Mouse (Mus musculus) embryonic facial prominence, embryonic 11.5 days (tissue): ENCODE results near the gene Nol4l. TPM values are rescaled to one million over a fixed set of nuclear protein-coding genes. Genes with fewer than 3 reads are reported as not detected.

Experiments used
- ATAC-seq: fragments of 200-750 bp; cut with Nextera tagmentation; replicated peaks from 2 replicates; pipeline ENCODE4 v1.8.0; 2017; ENCODE audit warnings: low read depth; ENCODE audit not compliant: insufficient number of reproducible peaks, low FRiP score, low TSS enrichment
- DNase-seq: peaks from one replicate; pipeline ENCODE4 v3.0.0-alpha.2; 2015; ENCODE audit warnings: low spot score
- H3K27ac ChIP-seq: fragments of 300-500 bp; sonication (generic); replicated peaks from 2 replicates; pipeline ENCODE4 v1.5.1; 2014; ENCODE audit warnings: mild to moderate bottlenecking, low read depth, low read length, control low read depth
- H3K27me3 ChIP-seq: fragments of 300-500 bp; sonication (generic); 2 replicates; pipeline ENCODE4 v1.6.1; 2014; ENCODE audit warnings: mild to moderate bottlenecking, low read length, moderate library complexity, mixed read lengths; ENCODE audit not compliant: control insufficient read depth, insufficient read depth
- H3K36me3 ChIP-seq: fragments of 300-500 bp; sonication (generic); replicated peaks from 2 replicates; pipeline ENCODE4 v1.6.1; 2014; ENCODE audit warnings: low read depth, mild to moderate bottlenecking, low read length, moderate library complexity, mixed read lengths; ENCODE audit not compliant: control insufficient read depth, insufficient read depth
- H3K4me1 ChIP-seq: fragments of 300-500 bp; sonication (generic); 2 replicates; pipeline ENCODE4 v1.6.1; 2014; ENCODE audit warnings: low read length, mixed read lengths; ENCODE audit not compliant: control insufficient read depth, insufficient read depth
- H3K4me2 ChIP-seq: fragments of 300-500 bp; sonication (generic); 2 replicates; pipeline ENCODE4 v1.6.1; 2014; ENCODE audit warnings: low read depth, mild to moderate bottlenecking, control low read depth, low read length, moderate library complexity
- H3K4me3 ChIP-seq: fragments of 300-500 bp; sonication (generic); 2 replicates; pipeline ENCODE4 v1.5.1; 2014; ENCODE audit warnings: low read depth, low read length, control low read depth
- H3K9ac ChIP-seq: fragments of 300-500 bp; sonication (generic); replicated peaks from 2 replicates; pipeline ENCODE4 v1.6.1; 2014; ENCODE audit warnings: mild to moderate bottlenecking, control low read depth, low read length
- H3K9me3 ChIP-seq: fragments of 300-500 bp; sonication (generic); replicated peaks from 2 replicates; pipeline ENCODE4 v1.6.1; 2016; ENCODE audit warnings: mild to moderate bottlenecking, low read length, inconsistent platforms, mixed read lengths; ENCODE audit not compliant: control insufficient read depth
- WGBS: fragments of 180-500 bp; shearing (Covaris S2); extraction: QIAGEN DNeasy Blood & Tissue Kit; methylation state at CpG from one replicate; pipeline ENCODE4 v1.1.7; 2014; 5-methylcytosine and 5-hydroxymethylcytosine counted together
- polyA plus RNA-seq: library from polyadenylated mRNA; unstranded; fragments of >200 nt; fragmentation: Nextera tagmentation; extraction: Ambion mirVana; gene quantifications from 2 replicates; pipeline ENCODE4 v1.2.1, GENCODE M21; 2014

Gene Nol4l
- polyA plus RNA-seq, 1 experiment from 2014 or later: 17.6 TPM

GRCm38 (mm10) chr2:153406882-153407281 is 122.9 kb downstream of the Nol4l start:
- Histone ChIP-seq H3K9me3 (no peaks in the 10 kb centered on the region), H3K4me1 (no peaks in the 10 kb centered on the region), H3K36me3 (peaks cover 3% of the 10 kb centered on the region), H3K4me3 (no peak overlapping the region), H3K9ac (no peak overlapping the region), H3K27ac (no peak overlapping the region), H3K27me3 (no peaks in the 10 kb centered on the region), H3K4me2 (no peak overlapping the region)
- DNase-seq: no peak
- 83% methylated on average over 6 of the region's 6 CpGs for WGBS
- ATAC-seq: no peak

GRCm38 (mm10) chr2:153404882-153405281 is 124.9 kb downstream of the Nol4l start:
- no peak overlapping the region for H3K4me2 ChIP-seq
- no peak overlapping the region for H3K27ac ChIP-seq
- no peaks in the 10 kb centered on the region for H3K4me1 ChIP-seq
- no peaks in the 10 kb centered on the region for H3K27me3 ChIP-seq
- H3K36me3 ChIP-seq: peaks cover 19% of the 10 kb centered on the region
- no peak for DNase-seq
- no peaks in the 10 kb centered on the region for H3K9me3 ChIP-seq
- ATAC-seq: no peak
- no peak overlapping the region for H3K4me3 ChIP-seq
- no peak overlapping the region for H3K9ac ChIP-seq
- 88% methylated on average over 3 of the region's 3 CpGs for WGBS

GRCm38 (mm10) chr2:153404062-153404461 is 125.7 kb downstream of the Nol4l start:
- 93% methylated on average over 3 of the region's 3 CpGs for WGBS
- H3K9ac ChIP-seq: no peak overlapping the region
- DNase-seq: no peak
- no peak for ATAC-seq
- H3K9me3 ChIP-seq: no peaks in the 10 kb centered on the region
- H3K4me3 ChIP-seq: no peak overlapping the region
- no peak overlapping the region for H3K27ac ChIP-seq
- no peak overlapping the region for H3K4me2 ChIP-seq
- H3K27me3 ChIP-seq: no peaks in the 10 kb centered on the region
- no peaks in the 10 kb centered on the region for H3K4me1 ChIP-seq
- peaks cover 25% of the 10 kb centered on the region for H3K36me3 ChIP-seq

- no peak overlapping the region for H3K27ac ChIP-seq
- no peaks in the 10 kb centered on the region; the same call in 1 of the 2 replicates for H3K9me3 ChIP-seq
- ATAC-seq (no peak), DNase-seq (no peak)
- H3K9ac ChIP-seq: no peak overlapping the region
- H3K36me3 ChIP-seq: peaks cover 47% of the 10 kb centered on the region
- no peaks in the 10 kb centered on the region for H3K27me3 ChIP-seq
- H3K4me3 ChIP-seq: no peak overlapping the region
- WGBS: 91% methylated on average over 15 of the region's 15 CpGs
- no peak overlapping the region for H3K4me2 ChIP-seq
- no peaks in the 10 kb centered on the region for H3K4me1 ChIP-seq
Measured at GRCm38 (mm10) chr2:153399166-153399565, 130.6 kb downstream of the Nol4l start.

- Histone ChIP-seq H3K4me2 (no peak overlapping the region), H3K27me3 (no peaks in the 10 kb centered on the region), H3K9me3 (no peaks in the 10 kb centered on the region; the same call in 1 of the 2 replicates), H3K27ac (no peak overlapping the region), H3K4me3 (no peak overlapping the region), H3K36me3 (peaks cover 58% of the 10 kb centered on the region), H3K4me1 (no peaks in the 10 kb centered on the region), H3K9ac (no peak overlapping the region)
- no peak for DNase-seq
- 90% methylated on average over 11 of the region's 11 CpGs for WGBS
- ATAC-seq: no peak
Measured at GRCm38 (mm10) chr2:153397790-153398515, 131.8 kb downstream of the Nol4l start.

GRCm38 (mm10) chr2:153393045-153393444 is 136.7 kb downstream of the Nol4l start:
- Histone ChIP-seq H3K4me3 (no peak overlapping the region), H3K4me2 (no peak overlapping the region), H3K9me3 (no peaks in the 10 kb centered on the region; the same call in 1 of the 2 replicates), H3K27me3 (no peaks in the 10 kb centered on the region), H3K9ac (no peak overlapping the region), H3K27ac (no peak overlapping the region), H3K36me3 (peaks cover 44% of the 10 kb centered on the region), H3K4me1 (no peaks in the 10 kb centered on the region)
- no peak for DNase-seq
- no peak for ATAC-seq
- WGBS: 98% methylated on average over 10 of the region's 10 CpGs

- Histone ChIP-seq H3K9me3 (no peaks in the 10 kb centered on the region; the same call in 1 of the 2 replicates), H3K27ac (no peak overlapping the region), H3K4me1 (no peaks in the 10 kb centered on the region), H3K27me3 (no peaks in the 10 kb centered on the region), H3K4me2 (no peak overlapping the region), H3K36me3 (peaks cover 30% of the 10 kb centered on the region), H3K9ac (no peak overlapping the region), H3K4me3 (no peak overlapping the region)
- ATAC-seq (no peak), DNase-seq (no peak)
- 88% methylated on average over 2 of the region's 2 CpGs for WGBS
Measured at GRCm38 (mm10) chr2:153389831-153390230, 139.9 kb downstream of the Nol4l start.

GRCm38 (mm10) chr2:153380479-153380878 is 149.3 kb downstream of the Nol4l start:
- DNase-seq (no peak), ATAC-seq (no peak)
- Histone ChIP-seq H3K27ac (no peak overlapping the region), H3K4me3 (no peak overlapping the region), H3K9ac (no peak overlapping the region), H3K4me2 (no peak overlapping the region), H3K4me1 (no peaks in the 10 kb centered on the region), H3K27me3 (no peaks in the 10 kb centered on the region), H3K9me3 (no peaks in the 10 kb centered on the region), H3K36me3 (peaks cover 2% of the 10 kb centered on the region)
- WGBS: 93% methylated on average over 1 of the region's 1 CpGs
